Mouse (Mus musculus): ENCODE results near the gene Ikzf2.

DNA sequence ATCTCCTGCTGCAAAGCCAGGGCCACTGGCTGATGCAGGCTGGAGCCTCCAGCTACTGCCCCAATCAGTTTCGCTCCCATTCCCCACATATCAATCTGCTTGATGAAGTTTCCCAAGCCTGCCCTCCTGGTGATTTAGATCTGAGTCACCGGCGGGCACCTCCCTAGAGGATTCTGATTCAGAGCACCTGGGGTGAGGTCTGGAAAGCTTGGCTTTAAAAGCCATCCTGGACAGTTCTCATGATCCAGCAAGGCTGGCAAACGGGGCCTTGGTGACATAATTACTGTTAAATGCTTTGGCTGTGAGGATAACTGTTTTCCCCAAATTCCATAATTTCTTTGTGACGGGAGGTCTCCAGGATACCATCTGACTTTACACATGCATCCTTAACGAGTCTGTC is 29.0 kb downstream of the Ikzf2 start:
- TF ChIP-seq CTCF (IDR thresholded peaks at IDR 0.05; ENCODE audit: low read depth): no peak
- TF ChIP-seq EP300 (optimal IDR thresholded peaks at IDR 0.05): no peak
